Mouse (Mus musculus) layer of hippocampus, adult 9-11 months (tissue): ENCODE data around the gene Trp53bp2.

ENCODE experiments used
- DNase-seq: peaks from one replicate; pipeline ENCODE4 v3.0.0; 2022

Gene Trp53bp2

GRCm38 (mm10) chr1:182408684-182409327, at the start of gene Trp53bp2:
Gene Trp53bp2, plus strand, starts transcription at chr1:182409172.
- DNase-seq, result peak; percentile 97

DNA sequence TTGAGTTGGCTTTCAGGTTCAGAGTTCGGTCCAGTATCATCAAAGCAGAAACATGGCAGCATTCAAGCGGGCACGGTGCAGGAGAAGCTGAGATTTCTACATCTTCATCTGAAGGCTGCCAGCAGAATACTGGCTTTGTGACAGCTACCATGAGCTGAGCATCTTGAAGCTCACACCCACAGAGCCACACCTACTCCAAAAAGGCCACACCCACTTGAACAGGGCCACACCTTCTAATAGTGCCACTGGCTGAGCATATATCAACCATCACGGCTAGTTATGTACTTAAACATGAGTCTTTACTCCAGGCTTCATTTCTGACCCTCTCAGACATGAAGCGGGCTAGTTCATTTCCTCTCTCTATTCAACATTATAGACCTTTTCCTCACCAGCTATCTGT, 46.3 kb upstream of the Trp53bp2 start:
- no peak for DNase-seq

- DNase-seq, result no peak
Observed at GRCm38 (mm10) chr1:182363683-182364404, 45.1 kb upstream of the Trp53bp2 start.

- DNase-seq, result no peak
Observed at GRCm38 (mm10) chr1:182368309-182368708, 40.7 kb upstream of the Trp53bp2 start.

DNA sequence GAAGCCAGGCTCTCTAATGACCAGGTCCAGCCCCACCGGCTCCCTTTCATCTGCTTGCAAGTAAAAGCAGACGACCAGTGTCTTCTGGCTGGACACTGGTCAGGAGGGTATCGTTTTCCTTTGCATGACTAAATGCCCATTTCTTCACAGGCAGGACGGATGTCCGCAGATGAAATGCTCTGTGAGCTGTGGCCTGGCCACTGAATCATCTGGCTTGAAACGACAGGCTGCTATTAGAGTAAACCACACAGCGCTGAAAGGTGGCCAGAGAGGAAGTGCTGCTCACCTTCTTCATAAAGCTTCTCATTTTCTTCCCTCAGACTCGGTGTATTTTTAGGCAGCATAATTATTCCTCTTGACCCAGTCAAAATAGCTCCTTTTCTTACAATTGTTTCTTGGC, 40.2 kb upstream of the Trp53bp2 start:
- DNase-seq, result no peak

GRCm38 (mm10) chr1:182369435-182369834, 39.5 kb upstream of the Trp53bp2 start:
- DNase-seq, result no peak

- no peak for DNase-seq
Observed at GRCm38 (mm10) chr1:182371891-182372290, 37.1 kb upstream of the Trp53bp2 start.

- DNase-seq, result no peak
Observed at GRCm38 (mm10) chr1:182376221-182376620, 32.8 kb upstream of the Trp53bp2 start.

DNA sequence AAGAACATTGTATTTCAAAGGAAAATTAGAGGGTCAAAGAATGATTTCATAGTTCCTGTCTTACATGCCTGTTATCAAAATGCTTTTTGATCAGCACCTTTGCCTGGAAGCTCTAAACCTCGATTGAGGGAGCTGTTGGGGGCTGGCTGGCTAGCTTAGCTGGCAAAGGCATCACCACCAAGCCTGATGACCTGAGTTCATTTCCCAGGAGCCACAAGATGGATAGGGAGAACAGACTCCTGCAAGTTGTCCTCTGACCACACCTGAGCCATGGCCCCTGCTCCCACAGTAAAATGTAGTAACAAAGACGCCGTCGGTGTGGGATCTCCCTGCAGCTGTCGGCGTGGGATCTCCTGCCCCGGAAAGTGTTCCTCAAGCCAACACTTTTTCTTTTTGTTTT, 32.1 kb upstream of the Trp53bp2 start:
- DNase-seq, result no peak

GRCm38 (mm10) chr1:182377519-182377918, 31.5 kb upstream of the Trp53bp2 start:
- no peak for DNase-seq

DNA sequence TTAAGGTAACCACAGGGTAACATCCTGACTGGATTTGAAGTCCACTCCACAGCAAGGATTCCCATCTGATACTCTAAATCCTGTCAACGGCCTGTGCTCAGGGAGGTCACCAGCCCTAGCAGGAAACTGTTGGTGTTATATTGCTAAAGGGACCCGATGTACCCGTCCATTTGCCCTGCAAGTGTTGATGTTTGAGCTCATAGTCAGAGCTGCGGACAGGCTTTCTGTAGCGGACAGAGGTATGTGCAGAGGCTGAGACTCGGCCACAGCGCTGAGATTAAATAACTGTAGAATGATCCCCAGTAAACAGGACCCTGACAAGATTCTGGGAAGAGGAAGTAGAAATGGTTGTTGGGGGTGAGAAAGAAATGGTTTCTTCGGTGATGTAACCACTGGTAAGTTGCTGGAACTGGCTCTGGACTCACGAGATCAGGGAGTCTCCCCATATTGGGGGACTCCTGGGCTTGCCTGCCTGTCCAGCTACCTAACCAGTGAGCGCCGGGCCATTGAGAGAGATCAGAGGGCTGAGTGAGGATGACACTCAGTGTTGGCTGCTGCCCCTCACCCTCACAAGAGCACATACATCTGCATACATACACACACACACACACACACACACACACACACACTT, 30.7 kb upstream of the Trp53bp2 start:
- no peak for DNase-seq

DNA sequence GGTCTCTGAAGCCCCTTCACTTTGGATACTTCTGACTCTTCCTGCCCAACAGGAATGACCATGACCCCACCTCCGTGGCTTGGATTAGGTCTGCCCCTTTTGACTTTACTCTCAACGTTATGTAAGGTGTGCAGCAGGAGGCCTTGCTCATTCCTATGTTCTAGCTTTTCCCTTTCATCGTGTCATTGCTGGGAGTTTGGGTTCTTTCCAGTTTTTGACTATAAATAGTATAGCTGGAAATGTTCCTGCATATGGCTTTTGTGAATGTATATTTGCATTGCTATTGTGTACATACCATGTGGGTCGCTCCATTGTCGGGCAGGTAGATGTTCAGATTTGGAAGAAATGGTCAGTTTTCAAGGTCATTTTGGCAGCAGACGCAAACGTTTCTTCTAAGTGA, 30.1 kb upstream of the Trp53bp2 start:
- no peak for DNase-seq

DNA sequence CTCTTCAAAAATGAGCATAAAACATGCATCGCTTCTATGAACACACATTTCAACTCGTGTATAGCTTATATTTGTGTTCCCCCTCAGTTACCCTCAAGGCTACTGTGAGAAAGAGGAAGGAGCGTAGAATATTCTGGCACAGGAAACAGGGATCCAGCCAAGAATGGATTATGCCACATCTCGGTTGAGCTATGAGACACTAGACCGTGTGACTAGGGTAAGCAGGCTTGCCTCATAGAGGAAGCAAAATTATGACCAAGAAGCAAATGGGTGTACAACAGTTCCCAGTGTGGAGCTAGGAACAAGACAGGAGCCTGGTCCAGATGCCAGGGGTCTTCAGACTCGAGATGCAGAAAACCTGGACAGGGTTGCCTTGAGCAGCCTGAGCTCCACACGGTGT, 28.3 kb upstream of the Trp53bp2 start:
- DNase-seq, result no peak

DNA sequence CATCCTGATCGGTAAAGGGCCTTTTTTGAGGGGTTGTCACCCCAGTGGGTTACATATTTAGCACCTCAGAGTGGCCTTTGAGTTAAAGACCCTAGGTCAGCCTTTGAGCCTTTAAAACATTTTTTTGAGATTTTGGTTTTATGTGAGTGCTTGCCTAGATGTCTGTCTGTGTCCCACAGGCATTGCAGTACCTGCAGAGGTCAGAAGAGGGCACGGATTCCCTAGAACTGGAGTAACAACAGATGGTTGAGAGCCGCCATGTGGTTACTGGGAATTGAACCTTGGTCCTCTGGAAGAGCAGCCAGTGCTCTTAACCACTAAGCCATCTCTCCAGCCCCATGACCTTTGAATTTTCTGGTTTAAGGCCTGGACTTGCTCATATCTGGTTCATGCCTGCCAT, 27.6 kb upstream of the Trp53bp2 start:
- DNase-seq, result no peak

- no peak for DNase-seq
Observed at GRCm38 (mm10) chr1:182383096-182383495, 25.9 kb upstream of the Trp53bp2 start.

- no peak for DNase-seq
Observed at GRCm38 (mm10) chr1:182386449-182386848, 22.5 kb upstream of the Trp53bp2 start.

GRCm38 (mm10) chr1:182388729-182389128, 20.2 kb upstream of the Trp53bp2 start:
- no peak for DNase-seq

GRCm38 (mm10) chr1:182398171-182398570, 10.8 kb upstream of the Trp53bp2 start:
- DNase-seq, result no peak

DNA sequence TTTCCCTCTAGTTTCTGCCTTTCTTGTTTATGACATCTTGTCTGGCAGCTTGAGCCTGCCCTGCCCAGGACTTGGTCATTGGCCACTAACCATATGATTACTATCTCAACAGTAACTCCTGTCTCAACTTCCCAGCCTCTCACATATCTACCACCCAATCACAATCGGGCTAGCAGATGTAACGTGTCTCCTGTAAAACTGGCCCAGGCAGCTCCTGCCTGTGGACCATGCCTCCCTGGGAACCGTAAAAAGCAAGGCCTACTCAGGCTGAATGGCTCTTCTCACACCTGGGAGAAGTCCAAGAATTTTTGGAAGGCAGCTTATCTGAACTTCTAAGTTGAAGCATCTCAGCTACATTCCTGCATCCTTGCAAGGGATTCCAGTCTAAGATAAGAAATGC, 10.2 kb upstream of the Trp53bp2 start:
- DNase-seq, result no peak

- DNase-seq, result no peak
Observed at GRCm38 (mm10) chr1:182399205-182399604, 9.8 kb upstream of the Trp53bp2 start.

GRCm38 (mm10) chr1:182399908-182400307, 9.1 kb upstream of the Trp53bp2 start:
- no peak for DNase-seq

DNA sequence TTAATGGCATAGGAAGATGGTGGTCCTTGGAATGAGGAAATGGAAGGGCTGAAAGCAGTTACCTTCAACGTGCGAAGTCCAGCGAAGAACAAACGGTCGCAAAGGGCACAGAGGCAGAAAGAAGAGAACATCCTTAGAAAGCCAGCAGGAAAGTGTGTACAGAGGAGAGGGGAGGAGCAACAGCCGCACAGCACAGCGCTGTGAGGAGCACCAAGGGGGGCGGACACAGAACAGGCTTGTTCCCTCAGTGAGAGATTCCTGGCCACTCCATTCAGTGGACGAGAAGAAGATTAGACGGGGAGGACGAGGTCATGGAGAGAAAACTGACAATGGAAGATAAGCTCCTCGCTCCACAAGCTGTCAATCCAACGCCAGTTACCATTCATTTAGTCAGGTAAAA, 5.9 kb upstream of the Trp53bp2 start:
- no peak for DNase-seq

GRCm38 (mm10) chr1:182406621-182407020, 2.4 kb upstream of the Trp53bp2 start:
- DNase-seq, result no peak

- no peak for DNase-seq
Observed at GRCm38 (mm10) chr1:182408243-182408642, 729 bp upstream of the Trp53bp2 start.
